Mouse (Mus musculus): ENCODE data around the gene Gm20458. TPM values are rescaled to one million over a fixed set of nuclear protein-coding genes. Genes with fewer than 3 reads are reported as not detected.

Gm20458 gene
- polyA plus RNA-seq, 1 experiment from 2014 or later, result 8.1 TPM

Other genes with a start within 250 kb of the Gm20458 start
- gene Wfdc15b, start 239.3 kb upstream of the Gm20458 start, polyA plus RNA-seq (2015; fragmentation: Nextera tagmentation; extraction: Ambion mirVana), result 98.1 and 100 TPM in 2 replicates
- not detected in 2 replicates for gene Svs2, start 222.5 kb upstream of the Gm20458 start, polyA plus RNA-seq (2015; fragmentation: Nextera tagmentation; extraction: Ambion mirVana)
- not detected in 2 replicates for gene Svs3b, start 204.3 kb upstream of the Gm20458 start, polyA plus RNA-seq (2015; fragmentation: Nextera tagmentation; extraction: Ambion mirVana)
- not detected in 2 replicates for gene Svs4, start 182.5 kb upstream of the Gm20458 start, polyA plus RNA-seq (2015; fragmentation: Nextera tagmentation; extraction: Ambion mirVana)
- not detected in 2 replicates for gene Svs3a, start 171.7 kb upstream of the Gm20458 start, polyA plus RNA-seq (2015; fragmentation: Nextera tagmentation; extraction: Ambion mirVana)
- not detected in 2 replicates for gene Svs6, start 144.2 kb upstream of the Gm20458 start, polyA plus RNA-seq (2015; fragmentation: Nextera tagmentation; extraction: Ambion mirVana)
- gene Svs5, start 128.2 kb upstream of the Gm20458 start, polyA plus RNA-seq (2015; fragmentation: Nextera tagmentation; extraction: Ambion mirVana), result not detected in 2 replicates
- 0.41 and 1.00 TPM in 2 replicates for gene Slpi, start 71.9 kb upstream of the Gm20458 start, polyA plus RNA-seq (2015; fragmentation: Nextera tagmentation; extraction: Ambion mirVana)
- gene Rbpjl, start 57.8 kb upstream of the Gm20458 start, polyA plus RNA-seq (2015; fragmentation: Nextera tagmentation; extraction: Ambion mirVana), result 0.06 and 0.29 TPM in 2 replicates
- gene Matn4, start 55.8 kb upstream of the Gm20458 start, polyA plus RNA-seq (2015; fragmentation: Nextera tagmentation; extraction: Ambion mirVana), result 0.75 and 2.0 TPM in 2 replicates
- gene Sdc4, start 17.1 kb upstream of the Gm20458 start, polyA plus RNA-seq (2015; fragmentation: Nextera tagmentation; extraction: Ambion mirVana), result 204 and 209 TPM in 2 replicates
- gene Sys1, start 4.0 kb upstream of the Gm20458 start, polyA plus RNA-seq (2015; fragmentation: Nextera tagmentation; extraction: Ambion mirVana), result 65.9 and 67.0 TPM in 2 replicates
- not detected in 2 replicates for gene Trp53tg5, start 12.8 kb downstream of the Gm20458 start, polyA plus RNA-seq (2015; fragmentation: Nextera tagmentation; extraction: Ambion mirVana)
- 12.6 and 18.2 TPM in 2 replicates for gene Dbndd2, start 25.1 kb downstream of the Gm20458 start, polyA plus RNA-seq (2015; fragmentation: Nextera tagmentation; extraction: Ambion mirVana)
- 70.7 and 75.8 TPM in 2 replicates for gene Pigt, start 36.6 kb downstream of the Gm20458 start, polyA plus RNA-seq (2015; fragmentation: Nextera tagmentation; extraction: Ambion mirVana)
- 399 and 441 TPM in 2 replicates for gene Wfdc2, start 101.4 kb downstream of the Gm20458 start, polyA plus RNA-seq (2015; fragmentation: Nextera tagmentation; extraction: Ambion mirVana)
- gene Spint3, start 112.5 kb downstream of the Gm20458 start, polyA plus RNA-seq (2015; fragmentation: Nextera tagmentation; extraction: Ambion mirVana), result not detected in 2 replicates
- gene Wfdc6a, start 124.5 kb downstream of the Gm20458 start, polyA plus RNA-seq (2015; fragmentation: Nextera tagmentation; extraction: Ambion mirVana), result not detected in 2 replicates
- gene Eppin, start 132.6 kb downstream of the Gm20458 start, polyA plus RNA-seq (2015; fragmentation: Nextera tagmentation; extraction: Ambion mirVana), result not detected in 2 replicates
- not detected in 2 replicates for gene Wfdc6b, start 152.6 kb downstream of the Gm20458 start, polyA plus RNA-seq (2015; fragmentation: Nextera tagmentation; extraction: Ambion mirVana)
- gene Wfdc8, start 152.7 kb downstream of the Gm20458 start, polyA plus RNA-seq (2015; fragmentation: Nextera tagmentation; extraction: Ambion mirVana), result not detected in 2 replicates
- not detected in 2 replicates for gene Wfdc16, start 177.8 kb downstream of the Gm20458 start, polyA plus RNA-seq (2015; fragmentation: Nextera tagmentation; extraction: Ambion mirVana)
- gene Wfdc10, start 195.1 kb downstream of the Gm20458 start, polyA plus RNA-seq (2015; fragmentation: Nextera tagmentation; extraction: Ambion mirVana), result not detected in 2 replicates
- not detected in 2 replicates for gene Wfdc9, start 195.6 kb downstream of the Gm20458 start, polyA plus RNA-seq (2015; fragmentation: Nextera tagmentation; extraction: Ambion mirVana)
- not detected in 2 replicates for gene Wfdc11, start 213.1 kb downstream of the Gm20458 start, polyA plus RNA-seq (2015; fragmentation: Nextera tagmentation; extraction: Ambion mirVana)
- 0.97 and 1.3 TPM in 2 replicates for gene Wfdc13, start 224.1 kb downstream of the Gm20458 start, polyA plus RNA-seq (2015; fragmentation: Nextera tagmentation; extraction: Ambion mirVana)
- gene Spint4, start 237.5 kb downstream of the Gm20458 start, polyA plus RNA-seq (2015; fragmentation: Nextera tagmentation; extraction: Ambion mirVana), result 0.49 and 1.2 TPM in 2 replicates